Mouse (Mus musculus) retina, postnatal 7 days (tissue): Measurements from ENCODE around the gene Man2b2.

Source experiments
- DNase-seq: peaks from one replicate; pipeline ENCODE4 v3.0.0-alpha.2; 2012; ENCODE audit warnings: low read depth, low spot score

The Man2b2 gene

DNA sequence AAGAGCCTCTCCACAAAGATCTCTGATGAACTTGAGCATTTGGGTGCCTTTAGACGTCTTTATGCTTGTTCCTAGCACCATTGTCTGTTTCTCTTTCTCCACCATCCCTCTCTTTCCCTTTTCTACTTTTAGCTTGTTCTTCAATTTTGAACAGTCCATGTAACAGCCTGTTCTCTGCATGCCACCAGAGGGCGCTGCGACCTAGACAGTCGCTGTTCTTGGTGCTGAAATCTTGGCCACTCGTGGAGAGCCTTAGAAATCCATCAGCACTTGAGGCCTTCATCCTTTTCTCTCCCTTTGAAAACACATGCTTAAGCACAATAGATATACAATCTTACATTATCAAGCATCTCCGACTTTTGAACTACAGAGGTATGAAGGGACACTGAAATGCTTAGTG is 5.5 kb upstream of the Man2b2 start:
- peak; percentile 57 for DNase-seq

GRCm38 (mm10) chr5:36831272-36831671 is 819 bp upstream of the Man2b2 start:
- no peak for DNase-seq

GRCm38 (mm10) chr5:36829098-36829497 is 1.4 kb downstream of the Man2b2 start:
- DNase-seq = no peak

GRCm38 (mm10) chr5:36822907-36823306 is 7.5 kb downstream of the Man2b2 start:
- DNase-seq = no peak

- DNase-seq = peak; percentile 34
Observed at GRCm38 (mm10) chr5:36820142-36820541, 10.3 kb downstream of the Man2b2 start.

- DNase-seq = no peak
Observed at GRCm38 (mm10) chr5:36819742-36820141, 10.7 kb downstream of the Man2b2 start.

DNA sequence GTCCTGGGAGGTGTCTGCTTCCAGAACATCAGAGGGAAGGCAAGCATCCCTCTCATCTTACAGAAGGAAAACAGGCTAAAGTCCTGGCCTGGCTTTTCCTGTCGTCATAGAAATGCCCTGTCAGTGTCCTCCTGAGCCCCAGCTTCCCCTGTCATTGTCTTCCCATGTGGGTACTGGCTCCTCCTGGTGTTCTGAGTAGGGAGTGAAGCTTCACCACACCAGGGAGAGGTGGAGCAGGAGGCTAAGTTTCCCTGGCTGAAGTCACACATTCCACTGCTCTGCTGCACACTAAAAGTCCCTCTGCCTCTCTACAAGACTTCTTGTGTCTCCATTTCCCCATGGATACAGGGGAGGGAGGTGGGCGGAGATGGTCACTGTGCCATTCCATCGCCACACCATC is 12.7 kb downstream of the Man2b2 start:
- no peak for DNase-seq

- DNase-seq = no peak
Observed at GRCm38 (mm10) chr5:36814554-36814953, 15.9 kb downstream of the Man2b2 start.

GRCm38 (mm10) chr5:36811413-36811812 is 19.0 kb downstream of the Man2b2 start:
- DNase-seq = peak; percentile 70

DNA sequence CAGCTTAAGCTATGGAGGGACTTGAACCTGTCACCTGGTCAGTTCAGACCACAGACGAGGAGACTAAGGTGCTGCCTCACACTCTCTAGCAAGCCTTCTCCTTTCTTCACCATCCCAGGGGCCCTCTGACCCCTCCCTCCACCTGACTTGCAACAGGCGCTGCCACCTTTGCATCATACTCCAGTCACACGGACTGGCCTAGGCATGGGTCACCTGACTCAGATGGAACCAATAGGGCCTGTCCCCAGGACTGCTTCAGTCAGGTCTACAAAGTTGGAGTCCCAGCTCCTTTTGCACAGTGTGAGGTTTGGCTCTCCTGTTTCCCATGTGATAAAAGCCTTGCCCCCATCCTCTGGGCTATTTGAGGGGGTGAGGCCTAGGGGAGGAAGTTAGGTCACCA is 19.8 kb downstream of the Man2b2 start:
- DNase-seq = no peak

GRCm38 (mm10) chr5:36809123-36809522 is 21.3 kb downstream of the Man2b2 start:
- no peak for DNase-seq

DNA sequence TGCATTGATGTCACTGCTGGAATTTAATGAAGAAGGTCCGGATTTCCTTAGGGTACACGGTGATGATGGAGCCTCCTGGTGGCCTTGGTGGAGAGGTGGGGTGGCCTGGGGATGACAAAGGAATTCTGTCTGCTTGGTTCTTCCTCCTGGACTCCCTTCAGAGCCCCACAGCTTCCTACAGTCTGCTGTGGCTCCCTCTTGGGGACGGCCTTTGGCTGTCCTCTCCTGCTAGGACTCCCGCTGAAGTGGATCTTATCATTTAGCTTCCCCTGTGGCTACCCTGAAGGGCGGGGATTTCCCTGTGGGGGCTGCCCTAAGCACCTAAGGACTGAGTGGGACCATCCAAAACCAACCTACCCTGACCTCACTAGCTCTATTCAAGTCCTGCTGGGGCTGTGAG is 23.3 kb downstream of the Man2b2 start:
- no peak for DNase-seq

DNA sequence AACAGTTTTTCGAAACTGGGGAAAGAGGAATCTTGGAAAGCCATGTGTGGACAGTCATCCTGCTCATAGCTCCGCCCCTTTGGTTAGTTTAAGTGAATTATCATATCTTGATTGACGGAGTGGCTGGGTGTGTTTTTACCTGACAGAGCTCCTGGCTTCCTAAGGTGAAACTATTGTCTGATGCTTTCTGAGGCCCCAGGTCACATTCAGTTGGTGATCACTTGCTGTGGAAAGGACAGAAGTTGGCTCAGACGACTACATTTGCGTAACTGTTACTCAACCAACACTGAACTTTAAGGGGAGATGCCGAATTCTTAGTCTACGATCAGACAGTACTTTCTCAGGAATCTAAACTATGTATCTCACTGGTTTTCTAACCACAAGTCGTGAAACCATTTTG is 33.2 kb downstream of the Man2b2 start:
- DNase-seq = no peak

GRCm38 (mm10) chr5:36796296-36797014 is 34.0 kb downstream of the Man2b2 start, which contains the start of gene Mrfap1:
Gene Mrfap1 (minus strand): TSS chr5:36796772.
- DNase-seq = peak; percentile 91

GRCm38 (mm10) chr5:36795647-36796295 is 34.7 kb downstream of the Man2b2 start:
- peak; percentile 28 for DNase-seq

- DNase-seq = no peak
Observed at GRCm38 (mm10) chr5:36791861-36792260, 38.6 kb downstream of the Man2b2 start.

- DNase-seq = no peak
Observed at GRCm38 (mm10) chr5:36786052-36786451, 44.4 kb downstream of the Man2b2 start.

GRCm38 (mm10) chr5:36779512-36779911 is 50.9 kb downstream of the Man2b2 start:
- no peak for DNase-seq

- DNase-seq = no peak
Observed at GRCm38 (mm10) chr5:36778901-36779300, 51.6 kb downstream of the Man2b2 start.

DNA sequence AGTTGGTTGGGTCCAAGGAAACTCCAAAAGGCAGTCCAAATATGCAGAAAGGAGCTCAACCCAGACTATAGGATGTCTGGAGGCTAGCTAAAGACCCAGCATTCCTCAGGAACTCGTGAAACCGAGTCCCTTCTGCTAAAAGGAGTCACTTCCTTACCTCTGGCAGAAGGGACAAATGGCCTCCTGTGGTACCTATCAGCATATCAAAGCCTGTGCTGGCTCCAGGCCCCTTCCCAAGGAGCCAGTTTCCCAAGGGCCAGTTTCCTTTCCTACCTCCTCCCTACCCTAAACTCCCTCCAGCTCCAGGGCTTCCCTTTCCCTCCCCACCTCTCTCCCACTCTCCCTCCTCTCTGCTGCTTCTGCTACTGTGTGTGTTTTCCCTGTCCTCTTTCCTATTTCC is 53.3 kb downstream of the Man2b2 start:
- DNase-seq = no peak

- DNase-seq = no peak
Observed at GRCm38 (mm10) chr5:36776021-36776575, 54.4 kb downstream of the Man2b2 start.

DNA sequence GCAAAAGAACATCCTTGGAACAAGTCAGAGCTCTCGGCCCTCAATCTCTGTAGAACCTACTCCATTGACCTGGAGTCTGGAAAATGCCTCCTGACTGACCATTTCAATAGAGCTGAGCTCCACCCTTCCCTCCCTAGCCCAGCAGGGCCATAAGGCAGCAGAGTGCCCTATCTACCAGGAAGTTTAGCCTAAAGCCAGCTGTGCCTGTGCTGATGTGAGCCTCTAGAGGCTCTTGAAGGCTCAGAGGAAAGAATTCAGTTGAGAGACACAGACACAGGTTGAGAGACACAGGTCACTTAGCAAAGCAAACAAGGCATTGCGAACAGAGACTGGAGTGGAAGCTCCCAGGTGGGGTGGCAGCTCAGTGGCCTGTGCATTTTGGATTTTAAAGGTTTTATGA is 55.1 kb downstream of the Man2b2 start:
- no peak for DNase-seq

DNA sequence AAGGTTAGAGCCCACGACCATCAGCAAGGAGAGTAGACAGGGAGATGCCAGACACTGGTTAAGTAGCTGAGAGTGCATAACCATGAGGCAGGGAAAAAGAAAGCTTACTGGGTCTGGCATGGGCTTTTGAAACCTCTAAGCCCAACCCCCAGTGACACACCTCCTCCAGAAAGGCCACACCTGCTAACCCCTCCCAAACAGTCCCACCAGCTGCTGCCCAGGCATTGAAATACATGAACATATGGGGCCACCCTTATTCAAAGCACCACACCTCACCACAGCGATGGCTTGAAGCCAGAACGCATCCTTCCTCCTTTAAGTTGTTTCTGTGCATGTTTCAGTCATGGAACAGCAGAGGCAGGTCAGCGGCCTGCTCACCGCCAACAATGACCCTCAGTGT is 57.9 kb downstream of the Man2b2 start:
- no peak for DNase-seq
